Mouse (Mus musculus): ENCODE measurements around the gene Cdk4.

DNA sequence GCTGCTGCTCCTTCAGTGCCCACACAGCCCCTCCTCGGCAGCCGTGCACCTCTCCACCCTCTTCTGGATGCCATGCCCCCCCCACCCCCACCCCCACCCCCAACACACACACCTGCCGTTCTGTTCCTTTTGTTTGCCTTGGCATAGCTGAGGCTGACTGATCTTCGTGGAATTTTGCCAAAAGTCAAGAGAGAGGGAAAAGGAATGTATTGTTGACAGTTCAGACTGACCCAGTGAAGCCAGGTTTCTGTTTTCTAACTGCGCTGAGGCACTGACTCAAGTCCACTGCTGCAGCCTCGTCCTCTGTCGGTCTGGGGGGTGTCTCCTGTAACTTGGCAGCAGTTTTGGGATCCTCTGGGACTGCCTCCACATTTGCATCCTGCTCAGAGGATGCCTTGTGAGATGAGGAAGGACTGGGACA, 31.1 kb downstream of the Cdk4 start:
- no peak for TF ChIP-seq EP300 (IDR thresholded peaks at IDR 0.05; ENCODE audit: low read depth)
- TF ChIP-seq CTCF (IDR thresholded peaks at IDR 0.05; ENCODE audit: low read depth): no peak

All from liver, postnatal 0 days (tissue).